Comparison of ENCODE assay signal across 1 mouse cellular context in the genomic region with DNA sequence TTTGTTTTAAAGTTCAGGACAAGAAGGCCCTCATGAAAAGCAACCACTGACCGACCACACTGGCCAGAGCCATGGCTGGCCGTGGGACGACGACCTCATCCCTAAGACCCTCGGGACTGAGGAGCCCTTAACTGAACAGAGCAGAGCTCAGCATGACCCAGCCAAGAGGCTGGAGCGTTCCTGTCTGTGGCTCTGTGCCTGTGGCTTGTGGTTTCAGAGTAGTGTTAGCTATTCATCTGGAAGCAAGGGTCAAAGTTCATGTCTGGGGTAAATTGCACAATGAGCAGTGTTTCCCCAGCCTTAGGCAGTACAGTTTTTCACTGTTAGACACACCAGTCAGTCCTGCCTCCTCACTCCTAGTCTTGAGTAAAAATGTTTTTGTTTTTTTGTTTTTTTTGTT.
TF ChIP-seq lines count a peak whose summit lies in the region.

No protein-coding gene starts in this region.

TF ChIP-seq in MEL, 35 proteins besides CTCF, POLR2A, EP300 and RAD21 (continued from another document):
- TF ChIP-seq MYB (IDR thresholded peaks at IDR 0.05; ENCODE audit: low read depth, low read length): no peak
- TF ChIP-seq GABPA (IDR thresholded peaks at IDR 0.05; ENCODE audit: low read depth, low read length): no peak
- no peak for TF ChIP-seq POLR2AphosphoS2 (IDR thresholded peaks at IDR 0.05; ENCODE audit: low read length)
- no peak for TF ChIP-seq JUND (IDR thresholded peaks at IDR 0.05; ENCODE audit: low read depth, low read length)
TF ChIP-seq in MEL: peak in this region for 0.
